12 mouse cellular contexts compared by ENCODE assay signal in genomic region chr2:116018781-116019465, GRCm38 (mm10). TPM values are rescaled to one million over a fixed set of nuclear protein-coding genes. Genes with fewer than 3 reads are reported as not detected.
A peak's percentile ranks its signal among the peaks of the same experiment; 100 is the strongest.
DNase-seq lines count a peak whose midpoint lies in the region; ATAC-seq and TF ChIP-seq lines count a peak whose summit lies in the region.
"Had no signal": no experiment of that assay in that cellular context is flagged by ENCODE, and none has a peak within 500 bp of the region (broad histone marks: within the 10 kb centered on the region; RNA-seq: fewer than 3 reads in every experiment).

No protein-coding gene starts in this region.

- ATAC-seq in kidney, postnatal 0 days (replicated peaks; ENCODE audit: low FRiP score, low read depth), result no peak
- ATAC-seq in hindbrain, embryonic 13.5 days (ENCODE audit: low FRiP score), result no peak

- DNase-seq in kidney, postnatal 0 days (ENCODE audit: low spot score), result no peak
- no peak for DNase-seq in kidney, adult 8-10 months
- DNase-seq in neural tube, embryonic 10.5 days (ENCODE audit: extremely low spot score, low spot score), result peak; percentile 38
- DNase-seq in urinary bladder, adult 18-20 months (ENCODE audit: low spot score in 2 of 2), result no peak
- no peak for DNase-seq in gastrocnemius, postnatal 36 days
- DNase-seq in spleen, postnatal 36 days (ENCODE audit: low spot score in 2 of 2), result no peak
- DNase-seq in frontal cortex, postnatal 25 days (ENCODE audit: low spot score in 2 of 2), result no peak
- DNase-seq: heart, postnatal 36 days; liver, embryonic 13.5 days had no signal

- WGBS in kidney, postnatal 0 days, result 32% methylated on average over 10 of the region's 10 CpGs
- 25% methylated on average over 10 of the region's 10 CpGs for WGBS in hindbrain, embryonic 13.5 days

- no peaks in the 10 kb centered on the region for H3K9me3 ChIP-seq in kidney, postnatal 0 days (replicated peaks; ENCODE audit: low read length)
- no peaks in the 10 kb centered on the region for H3K9me3 ChIP-seq in hindbrain, embryonic 13.5 days
- H3K9me3 ChIP-seq: liver, embryonic 13.5 days had no signal

- H3K9ac ChIP-seq in kidney, postnatal 0 days (ENCODE audit: low read depth, low read length), result no peak overlapping the region
- H3K9ac ChIP-seq in hindbrain, embryonic 13.5 days, result 0 out of 2 replicates have a peak overlapping the region, but pooled peaks have one; percentile 1
- H3K9ac ChIP-seq: liver, embryonic 13.5 days had no signal

- no peak overlapping the region for H3K4me2 ChIP-seq in kidney, postnatal 0 days (ENCODE audit: low read length)
- peak overlapping the region; percentile 37; the same call in 1 of the 2 replicates for H3K4me2 ChIP-seq in hindbrain, embryonic 13.5 days
- H3K4me2 ChIP-seq: liver, embryonic 13.5 days had no signal

- H3K36me3 ChIP-seq in kidney, postnatal 0 days (ENCODE audit: insufficient read depth, low read length), result 0 out of 2 replicates have a peak, but pooled peaks cover 3% of the 10 kb centered on the region
- H3K36me3 ChIP-seq in hindbrain, embryonic 13.5 days, result peaks cover 5% of the 10 kb centered on the region; the same call in 1 of the 2 replicates
- H3K36me3 ChIP-seq: liver, embryonic 13.5 days had no signal

- intact Hi-C loops in gastrocnemius, postnatal 36 days (cut with DNase I), result no loop called here

- peaks cover 11% of the 10 kb centered on the region for H3K4me1 ChIP-seq in kidney, postnatal 0 days (replicated peaks; ENCODE audit: insufficient read depth, low read length)
- peaks cover 46% of the 10 kb centered on the region for H3K4me1 ChIP-seq in hindbrain, embryonic 13.5 days (replicated peaks)

- H3K4me3 ChIP-seq in kidney, postnatal 0 days (replicated peaks; ENCODE audit: low read depth, low read length), result no peak overlapping the region
- no peak overlapping the region for H3K4me3 ChIP-seq in hindbrain, embryonic 13.5 days
- H3K4me3 ChIP-seq: liver, embryonic 13.5 days had no signal

- H3K27ac ChIP-seq in kidney, postnatal 0 days, result peak overlapping the region; percentile 38; the same call in 1 of the 2 replicates
- H3K27ac ChIP-seq in hindbrain, embryonic 13.5 days, result peak overlapping the region; percentile 86
- H3K27ac ChIP-seq: liver, embryonic 13.5 days; macrophage had no signal

- H3K27me3 ChIP-seq in kidney, postnatal 0 days (ENCODE audit: insufficient read depth, low read length), result no peaks in the 10 kb centered on the region
- H3K27me3 ChIP-seq in hindbrain, embryonic 13.5 days, result no peaks in the 10 kb centered on the region
- H3K27me3 ChIP-seq: CH12.LX; liver, embryonic 13.5 days had no signal

- no peak for TF ChIP-seq CTCF in kidney, postnatal 0 days (IDR thresholded peaks at IDR 0.05; ENCODE audit: low read depth)

RNA-seq across cellular contexts. Expression of gene Meis2, which starts 46.7 kb away (rescaled TPM):
- 52.8 and 60.4 TPM in 2 replicates for polyA plus RNA-seq in kidney, postnatal 0 days (2015; fragmentation: Nextera tagmentation; extraction: Ambion mirVana)
- 139 and 175 TPM in 2 replicates for polyA plus RNA-seq in hindbrain, embryonic 13.5 days (2015; fragmentation: Nextera tagmentation; extraction: Ambion mirVana)
- total RNA-seq in gastrocnemius, postnatal 36 days (2021), result under 1 TPM; 0.86 to 0.97 TPM
- total RNA-seq: CH12.LX had no signal
- polyA plus RNA-seq: macrophage had no signal
